Mouse (Mus musculus) forebrain, embryonic 14.5 days (tissue): Measurements from ENCODE around the gene Fbxw9. TPM values are rescaled to one million over a fixed set of nuclear protein-coding genes. Genes with fewer than 3 reads are reported as not detected.

Experiments used
- ATAC-seq: fragments of 200-750 bp; cut with Nextera tagmentation; 2 replicates; pipeline ENCODE4 v1.8.0; 2017; ENCODE audit warnings: mild to moderate bottlenecking, moderate library complexity
- DNase-seq: peaks from one replicate; pipeline ENCODE4 v3.0.0-alpha.2; 2015; ENCODE audit warnings: low spot score
- H3K27ac ChIP-seq: fragments of 300-500 bp; sonication (generic); 2 replicates; pipeline ENCODE4 v1.5.1; 2014; ENCODE audit warnings: low read depth, mild to moderate bottlenecking, control low read depth, low read length, moderate library complexity
- H3K27me3 ChIP-seq: fragments of 300-500 bp; sonication (generic); replicated peaks from 2 replicates; pipeline ENCODE4 v1.6.1; 2014; ENCODE audit warnings: low read length, control low read depth, mixed read lengths; ENCODE audit not compliant: control insufficient read depth, insufficient read depth
- H3K36me3 ChIP-seq: fragments of 300-500 bp; sonication (generic); 2 replicates; pipeline ENCODE4 v1.6.1; 2014; ENCODE audit warnings: low read length, control low read depth; ENCODE audit not compliant: control insufficient read depth, insufficient read depth
- H3K4me1 ChIP-seq: fragments of 300-500 bp; sonication (generic); 2 replicates; pipeline ENCODE4 v1.6.1; 2014; ENCODE audit warnings: antibody characterized with exemption, low read length, control low read depth; ENCODE audit not compliant: control insufficient read depth, insufficient read depth
- H3K4me2 ChIP-seq: fragments of 300-500 bp; sonication (generic); 2 replicates; pipeline ENCODE4 v1.6.1; 2014; ENCODE audit warnings: mild to moderate bottlenecking, control low read depth, low read length
- H3K4me3 ChIP-seq: fragments of 300-500 bp; sonication (generic); 2 replicates; pipeline ENCODE4 v1.5.1; 2014; ENCODE audit warnings: low read depth, low read length, control low read depth
- H3K9ac ChIP-seq: fragments of 300-500 bp; sonication (generic); 2 replicates; pipeline ENCODE4 v1.6.1; 2014; ENCODE audit warnings: mild to moderate bottlenecking, low read length, control low read depth, moderate library complexity
- H3K9me3 ChIP-seq: fragments of 300-500 bp; sonication (generic); replicated peaks from 2 replicates; pipeline ENCODE4 v1.6.1; 2016; ENCODE audit warnings: low read length, control low read depth, mixed read lengths; ENCODE audit not compliant: control insufficient read depth
- WGBS: fragments of 180-500 bp; shearing (Covaris S2); extraction: QIAGEN DNeasy Blood & Tissue Kit; methylation state at CpG from one replicate; pipeline ENCODE4 v1.1.7; 2014; 5-methylcytosine and 5-hydroxymethylcytosine counted together
- microRNA-seq: library from miRNA; unstranded; fragments of <30 nt; microRNA quantifications from one replicate; pipeline ENCODE4, GENCODE M21; 2016
- polyA plus RNA-seq: library from polyadenylated mRNA; unstranded; fragments of >200 nt; fragmentation: Nextera tagmentation; extraction: Ambion mirVana; gene quantifications from 2 replicates; pipeline ENCODE4 v1.2.1, GENCODE M21; 2014

Fbxw9 gene
- polyA plus RNA-seq, 1 experiment from 2014 or later, result 46.5 TPM

DNA sequence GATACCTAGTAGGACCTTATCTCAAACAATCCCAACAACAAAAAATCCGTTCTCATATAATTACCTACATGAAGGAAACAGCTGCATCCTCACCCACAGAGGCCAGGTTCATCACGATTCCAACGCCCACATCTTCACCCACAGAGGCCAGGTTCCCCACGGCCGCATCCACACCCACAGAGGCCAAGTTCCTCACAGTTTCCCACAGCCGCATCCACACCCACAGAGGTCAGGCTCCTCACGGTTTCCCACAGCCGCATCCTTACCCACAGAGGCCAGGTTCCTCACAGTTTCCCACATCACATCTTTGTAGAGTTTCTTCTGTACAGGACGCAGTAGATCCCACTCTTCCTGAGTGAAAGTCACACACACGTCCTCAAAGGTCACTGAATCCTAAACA, 53.4 kb downstream of the Fbxw9 start:
- Histone ChIP-seq H3K9me3 (no peaks in the 10 kb centered on the region), H3K27ac (no peak overlapping the region), H3K36me3 (peaks cover 12% of the 10 kb centered on the region; the same call in 1 of the 2 replicates), H3K9ac (no peak overlapping the region), H3K4me2 (no peak overlapping the region), H3K27me3 (no peaks in the 10 kb centered on the region), H3K4me3 (no peak overlapping the region), H3K4me1 (no peaks in the 10 kb centered on the region)
- ATAC-seq (no peak), DNase-seq (no peak)
- 96% methylated on average over 10 of the region's 10 CpGs for WGBS

DNA sequence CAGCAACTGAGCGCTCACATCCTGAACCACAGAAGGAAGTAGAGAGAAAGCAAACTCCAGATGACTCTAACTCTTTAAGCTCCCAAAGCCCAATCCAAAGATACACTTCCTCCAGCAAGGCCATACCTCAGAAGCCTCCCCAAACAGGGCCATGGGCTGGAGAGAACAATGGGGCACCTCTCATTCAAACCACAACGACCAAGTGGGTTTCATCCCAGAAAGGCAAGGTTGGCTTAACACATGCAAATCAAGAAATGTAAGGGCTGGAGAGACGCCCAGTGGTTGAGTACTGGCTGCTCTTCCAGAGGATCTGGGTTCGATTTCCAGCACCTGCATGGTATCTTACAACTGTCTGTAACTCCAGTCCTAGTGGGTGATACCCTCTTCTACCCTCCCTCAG, 55.6 kb downstream of the Fbxw9 start:
- no peak overlapping the region for H3K9ac ChIP-seq
- no peak overlapping the region for H3K27ac ChIP-seq
- 0 out of 2 replicates have a peak, but pooled peaks cover 2% of the 10 kb centered on the region for H3K36me3 ChIP-seq
- H3K4me2 ChIP-seq, result no peak overlapping the region
- no peaks in the 10 kb centered on the region for H3K9me3 ChIP-seq
- H3K27me3 ChIP-seq, result no peaks in the 10 kb centered on the region
- DNase-seq, result no peak
- H3K4me1 ChIP-seq, result no peaks in the 10 kb centered on the region
- 74% methylated on average over 4 of the region's 4 CpGs for WGBS
- no peak overlapping the region for H3K4me3 ChIP-seq
- no peak for ATAC-seq

Small RNAs within 50 kb of the gene (microRNA-seq; reads per million reads assigned to microRNA genes)
- 0.66 reads per million for gene Gm23388
- gene Mir7070, result 1.7 reads per million, percentile 7 among the genes with 10 or more reads in this experiment

Other genes starting within 250 kb of the Fbxw9 start
- 8.6 and 9.4 TPM in 2 replicates for gene Dand5, start 237.2 kb upstream of the Fbxw9 start, polyA plus RNA-seq
- gene Gadd45gip1, start 228.5 kb upstream of the Fbxw9 start, polyA plus RNA-seq, result 35.2 and 41.3 TPM in 2 replicates
- 87.3 and 88.1 TPM in 2 replicates for gene Rad23a, start 219.4 kb upstream of the Fbxw9 start, polyA plus RNA-seq
- 514 and 606 TPM in 2 replicates for gene Calr, start 213.1 kb upstream of the Fbxw9 start, polyA plus RNA-seq
- gene Farsa, start 203.1 kb upstream of the Fbxw9 start, polyA plus RNA-seq, result 92.3 and 102 TPM in 2 replicates
- 58.0 and 71.5 TPM in 2 replicates for gene Syce2, start 187.9 kb upstream of the Fbxw9 start, polyA plus RNA-seq
- gene Gcdh, start 166.1 kb upstream of the Fbxw9 start, polyA plus RNA-seq, result 27.1 and 30.0 TPM in 2 replicates
- gene Klf1, start 158.1 kb upstream of the Fbxw9 start, polyA plus RNA-seq, result 0.74 and 0.99 TPM in 2 replicates
- gene Dnase2a, start 151.5 kb upstream of the Fbxw9 start, polyA plus RNA-seq, result 4.8 and 5.5 TPM in 2 replicates
- 24.5 and 40.2 TPM in 2 replicates for gene Mast1, start 122.7 kb upstream of the Fbxw9 start, polyA plus RNA-seq
- 0.47 and 0.73 TPM in 2 replicates for gene Rtbdn, start 113.1 kb upstream of the Fbxw9 start, polyA plus RNA-seq
- not detected in 2 replicates for gene Gm49661, start 90.6 kb upstream of the Fbxw9 start, polyA plus RNA-seq
- 1,735 and 2,101 TPM in 2 replicates for gene Prdx2, start 90.5 kb upstream of the Fbxw9 start, polyA plus RNA-seq
- 93.3 and 111 TPM in 2 replicates for gene Rnaseh2a, start 90.3 kb upstream of the Fbxw9 start, polyA plus RNA-seq
- 5.0 and 6.5 TPM in 2 replicates for gene Junb, start 81.3 kb upstream of the Fbxw9 start, polyA plus RNA-seq
- gene Hook2, start 69.5 kb upstream of the Fbxw9 start, polyA plus RNA-seq, result 13.0 and 20.3 TPM in 2 replicates
- not detected in 2 replicates for gene Best2, start 45.5 kb upstream of the Fbxw9 start, polyA plus RNA-seq
- 166 and 178 TPM in 2 replicates for gene Asna1, start 34.8 kb upstream of the Fbxw9 start, polyA plus RNA-seq
- 166 and 169 TPM in 2 replicates for gene Trir, start 33.2 kb upstream of the Fbxw9 start, polyA plus RNA-seq
- gene Tnpo2, start 23.1 kb upstream of the Fbxw9 start, polyA plus RNA-seq, result 27.8 and 36.8 TPM in 2 replicates
- 0.88 TPM in 1 of 2 replicates, not detected in the other for gene Gm5741, start 7.9 kb downstream of the Fbxw9 start, polyA plus RNA-seq
- 83.4 and 85.3 TPM in 2 replicates for gene Dhps, start 11.7 kb downstream of the Fbxw9 start, polyA plus RNA-seq
- 147 and 170 TPM in 2 replicates for gene Wdr83os, start 20.7 kb downstream of the Fbxw9 start, polyA plus RNA-seq
- 49.7 and 50.1 TPM in 2 replicates for gene Wdr83, start 21.3 kb downstream of the Fbxw9 start, polyA plus RNA-seq
- gene Man2b1, start 23.2 kb downstream of the Fbxw9 start, polyA plus RNA-seq, result 10.8 and 14.5 TPM in 2 replicates
- 1.7 and 2.7 TPM in 2 replicates for gene Zfp791, start 63.0 kb downstream of the Fbxw9 start, polyA plus RNA-seq
- gene Cks1brt, start 91.9 kb downstream of the Fbxw9 start, polyA plus RNA-seq, result not detected in 2 replicates
- gene Olfr371, start 165.9 kb downstream of the Fbxw9 start, polyA plus RNA-seq, result not detected in 2 replicates
- gene Orc6, start 239.6 kb downstream of the Fbxw9 start, polyA plus RNA-seq, result 101 and 105 TPM in 2 replicates
- gene Vps35, start 239.7 kb downstream of the Fbxw9 start, polyA plus RNA-seq, result 183 and 209 TPM in 2 replicates